Mouse (Mus musculus) neutrophil, adult 5-6 weeks (primary cell): ENCODE measurements around the gene Iars2. TPM values are rescaled to one million over a fixed set of nuclear protein-coding genes. Genes with fewer than 3 reads are reported as not detected.

Experiments
- ATAC-seq: fragments of 151-379, 151-347 bp; 2 replicates; pipeline ENCODE4 v1.8.0; 2017; ENCODE audit warnings: mild to moderate bottlenecking, moderate TSS enrichment; ENCODE audit not compliant: insufficient number of reproducible peaks, poor library complexity, low FRiP score, severe bottlenecking; ENCODE audit errors: extremely low read depth
- total RNA-seq: library from RNA; stranded (forward); fragments of 200-1000 nt; gene quantifications from 2 replicates; pipeline ENCODE4 v1.2.3, GENCODE M21; 2017

The Iars2 gene
- total RNA-seq: 32.0 and 34.6 TPM in 2 replicates

DNA sequence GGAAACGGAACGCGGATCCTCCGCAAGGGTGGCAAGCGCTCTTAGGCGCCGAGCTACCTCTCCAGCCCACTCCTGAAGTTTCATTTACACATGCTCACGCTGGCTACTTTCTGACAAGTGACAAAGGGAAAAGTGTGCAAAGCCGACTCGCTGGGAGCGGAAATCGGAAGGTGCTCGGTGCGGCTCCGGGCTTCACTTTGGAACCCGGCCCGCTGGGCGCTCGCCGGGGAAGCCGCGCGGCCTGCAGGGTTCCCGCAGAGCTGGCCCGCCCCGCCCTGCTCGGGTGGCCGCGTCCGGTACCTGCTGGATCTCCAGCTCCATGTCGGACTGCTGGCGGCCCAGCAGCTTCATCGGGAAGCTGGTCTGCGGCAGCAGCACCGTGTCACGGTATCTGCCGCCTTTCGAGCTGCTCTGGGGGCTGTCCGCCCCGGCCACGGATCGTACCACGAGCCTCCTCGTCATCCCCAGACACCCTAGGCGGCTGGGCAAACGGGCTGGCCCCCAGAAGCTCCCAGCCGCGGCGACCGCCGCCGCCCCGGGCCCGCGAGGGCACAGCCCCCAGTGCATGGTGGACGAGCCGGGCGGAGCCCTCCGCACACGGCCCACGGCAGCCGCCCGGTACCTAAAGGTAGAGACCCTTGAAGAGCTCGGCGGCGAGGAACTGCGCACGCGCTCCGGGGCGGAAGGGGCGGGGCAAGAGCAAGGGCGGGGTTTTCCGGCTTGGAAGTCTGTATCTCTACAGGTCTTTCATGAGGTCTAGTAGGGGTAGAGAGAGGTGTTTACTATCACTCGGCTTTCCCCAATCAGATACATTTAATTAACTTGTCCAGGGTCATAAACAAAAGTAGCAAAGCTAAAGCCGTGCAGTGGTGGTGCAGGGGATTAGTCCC lies at the start of gene Iars2:
Gene Iars2 (minus strand): TSS at position 676 of the 890 bp plus-strand sequence.
- peak; percentile 55 for ATAC-seq

DNA sequence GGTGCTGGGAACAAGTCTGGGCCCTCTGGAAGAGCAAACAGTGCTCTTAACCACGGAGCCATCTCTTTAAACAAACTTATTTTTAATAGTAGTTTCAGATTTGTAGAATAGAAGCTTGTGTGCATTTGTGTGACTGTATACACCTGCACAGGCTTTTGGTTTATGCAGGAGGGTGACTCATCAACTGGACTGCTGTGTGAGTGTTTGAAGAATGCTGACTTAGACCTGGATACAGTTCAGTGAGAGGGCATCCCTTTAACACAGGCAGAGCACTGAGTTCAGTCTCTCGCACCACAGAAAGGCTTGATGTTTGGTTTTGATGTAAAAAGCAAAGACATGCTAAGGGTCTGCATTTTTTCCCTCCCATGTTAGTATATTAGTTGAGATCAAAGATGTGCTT lies 48.2 kb upstream of the Iars2 start:
- ATAC-seq: no peak

GRCm38 (mm10) chr1:185376390-185376789 lies 47.2 kb upstream of the Iars2 start:
- no peak for ATAC-seq

- ATAC-seq: no peak
These were observed 40.8 kb upstream of the Iars2 start for GRCm38 (mm10) chr1:185369979-185370378.

DNA sequence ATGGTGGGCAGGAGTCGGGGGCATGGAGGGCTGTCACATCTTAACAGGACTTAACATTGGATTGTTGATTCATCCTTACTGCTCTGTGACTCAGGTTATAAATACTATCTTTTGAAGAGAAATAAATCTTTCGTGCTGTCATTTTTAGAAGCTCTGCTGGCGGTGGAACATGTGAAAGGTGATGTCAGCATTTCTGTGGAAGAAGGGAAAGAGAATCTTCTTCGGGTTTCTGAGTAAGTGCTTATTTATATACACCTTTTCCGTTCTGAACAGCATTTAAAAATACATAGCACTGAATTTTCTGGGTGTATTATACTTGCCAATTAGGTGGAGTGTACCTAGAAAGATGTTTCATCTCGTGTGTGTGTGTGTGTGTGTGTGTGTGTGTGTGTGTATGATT lies 38.2 kb upstream of the Iars2 start:
- no peak for ATAC-seq

GRCm38 (mm10) chr1:185364183-185364540 lies 35.0 kb upstream of the Iars2 start:
- ATAC-seq: no peak

- ATAC-seq: no peak
These were observed 34.5 kb upstream of the Iars2 start for GRCm38 (mm10) chr1:185363526-185364182.

DNA sequence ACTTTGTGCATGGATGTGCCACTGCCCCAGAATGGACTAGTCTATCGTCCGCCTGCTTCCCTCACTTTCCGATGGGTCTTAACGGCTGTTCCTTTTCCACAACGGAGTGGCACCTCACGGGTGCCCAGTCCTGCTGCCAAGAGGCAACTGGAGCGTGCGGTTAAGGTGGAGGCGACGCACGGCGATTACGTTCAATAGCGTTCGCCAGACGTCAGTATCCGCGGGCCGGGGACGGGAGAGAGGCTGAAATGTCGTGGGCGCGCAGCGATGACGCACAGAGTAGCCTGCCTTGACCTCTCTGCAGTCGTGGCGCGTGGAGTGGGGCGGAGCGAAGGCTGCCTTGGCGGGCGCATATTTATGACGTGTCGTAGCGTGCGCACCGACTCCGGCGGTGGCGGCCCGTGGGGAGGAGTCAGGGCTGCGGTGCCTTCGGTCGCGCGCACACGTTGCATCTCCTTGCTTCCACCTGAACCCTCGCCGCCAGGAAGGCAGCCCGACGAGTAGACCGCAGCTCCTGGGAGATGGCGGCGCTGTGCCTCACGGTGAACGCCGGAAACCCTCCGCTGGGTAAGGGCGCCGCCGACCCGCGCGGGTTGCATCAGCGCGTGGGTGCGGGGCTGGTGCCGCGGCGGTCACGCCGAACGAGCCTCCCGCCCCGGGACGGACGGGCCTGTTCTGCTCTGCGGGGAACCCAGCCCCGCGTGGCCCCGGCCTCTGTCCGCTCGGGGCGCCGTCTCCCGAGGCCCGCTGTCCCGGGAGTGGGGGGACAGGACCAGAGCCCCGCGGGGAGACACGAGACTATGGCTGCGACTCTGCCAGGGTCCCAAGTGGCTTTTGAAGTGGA lies 33.7 kb upstream of the Iars2 start, which contains the start of gene Eprs:
Gene Eprs (plus strand): TSS at position 368 of the 844 bp plus-strand sequence.
- peak; percentile 97 for ATAC-seq

DNA sequence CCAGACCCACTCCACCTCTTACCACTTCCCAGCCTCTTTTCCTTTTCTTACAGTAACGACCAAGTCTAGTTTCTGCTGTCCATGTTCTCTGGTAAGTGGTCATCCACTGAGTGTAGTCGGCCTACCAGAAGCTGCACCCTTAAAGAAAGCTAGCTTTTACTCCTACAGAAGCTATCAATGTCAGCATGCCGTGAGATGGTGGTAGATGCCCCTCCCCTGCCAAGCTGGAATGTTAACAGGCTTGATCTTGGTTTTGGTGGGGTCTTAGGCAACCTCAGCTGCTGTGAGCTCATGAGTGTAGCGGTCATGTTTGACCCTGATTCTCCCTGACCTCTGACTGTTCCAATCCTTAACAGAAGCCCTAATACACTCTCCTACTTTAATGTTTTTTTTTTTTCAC lies 29.0 kb upstream of the Iars2 start:
- no peak for ATAC-seq

- no peak for ATAC-seq
These were observed 27.1 kb upstream of the Iars2 start for GRCm38 (mm10) chr1:185356246-185356645.

- no peak for ATAC-seq
These were observed 25.5 kb upstream of the Iars2 start for GRCm38 (mm10) chr1:185354731-185355130.

- ATAC-seq: no peak
These were observed 24.2 kb upstream of the Iars2 start for GRCm38 (mm10) chr1:185353351-185353750.

GRCm38 (mm10) chr1:185352151-185352550 lies 23.0 kb upstream of the Iars2 start:
- ATAC-seq: peak; percentile 47; the same call in 1 of the 2 replicates

- ATAC-seq: no peak
These were observed 21.4 kb upstream of the Iars2 start for GRCm38 (mm10) chr1:185350611-185351010.

- no peak for ATAC-seq
These were observed 20.5 kb upstream of the Iars2 start for GRCm38 (mm10) chr1:185349741-185350140.

DNA sequence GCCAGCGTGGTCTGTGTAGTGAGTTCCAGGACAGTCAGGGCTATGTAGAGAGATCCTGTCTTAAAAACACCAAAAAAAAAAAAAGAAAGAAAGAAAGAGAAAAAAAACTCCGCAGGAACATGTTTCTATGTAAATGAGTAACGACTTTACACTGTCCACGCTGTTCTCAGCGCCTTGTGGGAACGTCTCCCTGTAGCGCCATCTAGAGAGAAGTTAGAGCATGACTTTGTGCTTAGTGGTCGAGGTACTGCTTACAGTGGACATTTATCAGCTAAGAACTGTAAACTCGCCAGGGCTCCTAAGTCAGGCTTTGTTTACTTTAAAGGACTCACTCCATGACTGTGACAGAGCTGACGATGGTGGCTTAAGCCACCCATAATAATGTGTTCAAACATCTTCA lies 17.0 kb upstream of the Iars2 start:
- no peak for ATAC-seq

- ATAC-seq: no peak
These were observed 14.2 kb upstream of the Iars2 start for GRCm38 (mm10) chr1:185343422-185343821.

DNA sequence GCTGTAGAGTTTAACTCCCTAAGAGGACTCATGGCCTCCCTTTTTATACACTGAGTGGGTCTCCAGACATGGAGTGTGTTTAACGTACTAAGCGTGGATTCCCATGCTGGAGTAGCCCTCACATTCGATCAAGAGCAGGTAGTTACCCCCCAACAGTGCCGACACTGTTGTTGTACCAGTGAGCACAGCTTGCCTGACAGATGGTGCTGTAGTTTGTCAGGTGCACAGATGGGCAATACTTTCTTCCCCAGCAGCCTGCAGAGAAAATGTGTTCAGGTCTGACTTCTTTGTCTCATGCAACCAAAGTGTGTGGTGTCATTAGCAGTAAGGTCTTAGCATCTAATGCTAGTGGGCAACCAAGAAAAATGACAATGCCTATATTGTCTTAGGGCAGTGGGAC lies 13.2 kb upstream of the Iars2 start:
- ATAC-seq: no peak

- ATAC-seq: no peak
These were observed 7.3 kb upstream of the Iars2 start for GRCm38 (mm10) chr1:185336535-185336934.
